Mouse (Mus musculus): ENCODE results near the gene Apoa2. TPM values are rescaled to one million over a fixed set of nuclear protein-coding genes. Genes with fewer than 3 reads are reported as not detected.

Apoa2 gene
- total and polyA plus RNA-seq, 3 experiments = 2.1 to 3.9 (median 2.2) TPM

DNA sequence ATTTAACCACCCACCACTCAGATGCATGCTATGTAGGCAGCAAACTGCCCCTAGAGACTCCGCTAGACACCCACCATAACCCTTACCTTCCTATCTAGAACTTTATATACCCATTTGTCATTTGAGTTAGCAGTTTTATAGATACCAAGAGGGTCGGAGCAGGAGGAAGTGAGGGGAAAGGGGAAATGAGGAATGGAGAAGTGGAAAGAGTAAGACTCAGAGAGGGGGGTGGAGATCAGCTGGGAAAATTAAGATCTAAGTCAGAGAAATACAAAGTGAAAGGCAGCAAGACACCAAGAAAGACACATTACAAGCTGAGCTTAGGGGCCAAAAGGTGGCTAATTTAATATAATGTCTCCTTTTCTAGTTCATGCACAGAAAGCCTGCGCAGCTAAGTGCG is 9.7 kb downstream of the Apoa2 start:
- DNase-seq = no peak
- Histone ChIP-seq H3K27ac (no peak overlapping the region), H3K27me3 (ENCODE audit: control insufficient read depth, insufficient read depth, low read length) (no peaks in the 10 kb centered on the region), H3K36me3 (ENCODE audit: control insufficient read depth, insufficient read depth, low read length) (peaks cover 12% of the 10 kb centered on the region), H3K4me3 (no peak overlapping the region), H3K4me1 (ENCODE audit: control insufficient read depth, insufficient read depth, low read length) (no peaks in the 10 kb centered on the region; the same call in none of the 2 replicates), H3K9ac (ENCODE audit: low read depth, low read length) (no peak overlapping the region), H3K79me2 (replicated peaks; ENCODE audit: control insufficient read depth, insufficient read depth, low read length) (no peaks in the 10 kb centered on the region)
- intact Hi-C loops (cut with DNase I) = no loop called here
- no peak for TF ChIP-seq CTCF (IDR thresholded peaks at IDR 0.05)
- TF ChIP-seq POLR2A (IDR thresholded peaks at IDR 0.05; ENCODE audit: insufficient read depth, low read depth, low read length) = no peak
- no peak for TF ChIP-seq EP300 (IDR thresholded peaks at IDR 0.05; ENCODE audit: insufficient read depth, low read depth, low read length)
- 88% methylated on average over 4 of the region's 4 CpGs for WGBS

DNA sequence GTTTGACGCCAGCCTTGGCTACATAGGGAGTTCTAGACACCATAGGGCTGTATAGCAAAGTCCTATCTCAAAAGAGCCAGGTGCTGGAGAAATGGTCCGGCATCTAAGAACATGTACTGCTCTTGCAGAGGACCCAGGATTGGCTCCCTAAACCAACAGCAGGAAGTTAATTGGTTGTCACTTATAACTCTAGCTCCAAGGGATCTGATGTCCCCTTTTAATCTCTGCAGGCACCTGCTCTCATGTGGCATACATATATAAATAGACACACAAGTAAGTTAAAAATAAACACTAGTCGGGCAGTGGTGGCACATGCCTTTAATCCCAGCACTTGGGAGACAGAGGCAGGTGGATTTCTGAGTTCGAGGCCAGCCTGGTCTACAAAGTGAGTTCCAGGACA is 10.9 kb downstream of the Apoa2 start:
- peak overlapping the region; percentile 61 for H3K27ac ChIP-seq

GRCm38 (mm10) chr1:171237438-171237837 is 12.6 kb downstream of the Apoa2 start:
- 64% methylated on average over 6 of the region's 6 CpGs for WGBS
- H3K4me1 ChIP-seq (ENCODE audit: control insufficient read depth, insufficient read depth, low read length) = peaks cover 2% of the 10 kb centered on the region
- H3K4me3 ChIP-seq = no peak overlapping the region
- H3K27me3 ChIP-seq (ENCODE audit: control insufficient read depth, insufficient read depth, low read length) = no peaks in the 10 kb centered on the region
- no peak overlapping the region for H3K27ac ChIP-seq
- intact Hi-C loops (cut with DNase I) = no loop called here
- H3K36me3 ChIP-seq (ENCODE audit: control insufficient read depth, insufficient read depth, low read length) = peaks cover 21% of the 10 kb centered on the region
- DNase-seq = no peak
- H3K79me2 ChIP-seq (replicated peaks; ENCODE audit: control insufficient read depth, insufficient read depth, low read length) = no peaks in the 10 kb centered on the region
- TF ChIP-seq CTCF (IDR thresholded peaks at IDR 0.05) = no peak
- TF ChIP-seq POLR2A (IDR thresholded peaks at IDR 0.05; ENCODE audit: insufficient read depth, low read depth, low read length) = no peak
- no peak for TF ChIP-seq EP300 (IDR thresholded peaks at IDR 0.05; ENCODE audit: insufficient read depth, low read depth, low read length)
- H3K9ac ChIP-seq (ENCODE audit: low read depth, low read length) = no peak overlapping the region

More for the DNA sequence above, 10.9 kb downstream of the Apoa2 start:
- no peak overlapping the region for H3K9ac ChIP-seq (ENCODE audit: low read depth, low read length)
- intact Hi-C loops (cut with DNase I) = no loop called here
- DNase-seq = no peak
- H3K79me2 ChIP-seq (replicated peaks; ENCODE audit: control insufficient read depth, insufficient read depth, low read length) = no peaks in the 10 kb centered on the region
- H3K4me3 ChIP-seq = no peak overlapping the region
- TF ChIP-seq EP300 (IDR thresholded peaks at IDR 0.05; ENCODE audit: insufficient read depth, low read depth, low read length) (no peak), POLR2A (IDR thresholded peaks at IDR 0.05; ENCODE audit: insufficient read depth, low read depth, low read length) (no peak), CTCF (IDR thresholded peaks at IDR 0.05) (no peak)
- WGBS = 56% methylated on average over 4 of the region's 4 CpGs
- peaks cover 2% of the 10 kb centered on the region for H3K4me1 ChIP-seq (ENCODE audit: control insufficient read depth, insufficient read depth, low read length)
- no peaks in the 10 kb centered on the region for H3K27me3 ChIP-seq (ENCODE audit: control insufficient read depth, insufficient read depth, low read length)
- peaks cover 21% of the 10 kb centered on the region for H3K36me3 ChIP-seq (ENCODE audit: control insufficient read depth, insufficient read depth, low read length)

- Histone ChIP-seq H3K36me3 (ENCODE audit: control insufficient read depth, insufficient read depth, low read length) (peaks cover 21% of the 10 kb centered on the region), H3K27ac (no peak overlapping the region), H3K4me3 (no peak overlapping the region), H3K9ac (ENCODE audit: low read depth, low read length) (no peak overlapping the region), H3K79me2 (replicated peaks; ENCODE audit: control insufficient read depth, insufficient read depth, low read length) (no peaks in the 10 kb centered on the region; the same call in none of the 2 replicates), H3K27me3 (ENCODE audit: control insufficient read depth, insufficient read depth, low read length) (no peaks in the 10 kb centered on the region), H3K4me1 (ENCODE audit: control insufficient read depth, insufficient read depth, low read length) (peaks cover 3% of the 10 kb centered on the region; the same call in 1 of the 2 replicates)
- TF ChIP-seq EP300 (IDR thresholded peaks at IDR 0.05; ENCODE audit: insufficient read depth, low read depth, low read length) (no peak), CTCF (IDR thresholded peaks at IDR 0.05) (peak; percentile 85), POLR2A (IDR thresholded peaks at IDR 0.05; ENCODE audit: insufficient read depth, low read depth, low read length) (no peak)
- intact Hi-C loops (cut with DNase I) = loop anchor here (2.0 kb wide), 1 partner anchor 16 kb away; the partner anchor contains the start of gene Tomm40l
- WGBS = 69% methylated on average over 14 of the region's 14 CpGs
- DNase-seq = peak; percentile 55 to 69
Observed at GRCm38 (mm10) chr1:171238463-171238862, 13.6 kb downstream of the Apoa2 start.

GRCm38 (mm10) chr1:171239992-171240744 is 15.3 kb downstream of the Apoa2 start:
- Histone ChIP-seq H3K36me3 (ENCODE audit: control insufficient read depth, insufficient read depth, low read length) (peaks cover 21% of the 10 kb centered on the region), H3K4me3 (peak overlapping the region; percentile 16), H3K4me1 (ENCODE audit: control insufficient read depth, insufficient read depth, low read length) (peaks cover 3% of the 10 kb centered on the region), H3K27ac (peak overlapping the region; percentile 60), H3K79me2 (replicated peaks; ENCODE audit: control insufficient read depth, insufficient read depth, low read length) (peaks cover 1% of the 10 kb centered on the region), H3K9ac (ENCODE audit: low read depth, low read length) (no peak overlapping the region), H3K27me3 (ENCODE audit: control insufficient read depth, insufficient read depth, low read length) (no peaks in the 10 kb centered on the region)
- peak; percentile 56 to 69 for DNase-seq
- intact Hi-C loops (cut with DNase I) = loop anchor here (2.0 kb wide), 1 partner anchor 17 kb away; the partner anchor contains the start of gene Tomm40l
- TF ChIP-seq POLR2A (IDR thresholded peaks at IDR 0.05; ENCODE audit: insufficient read depth, low read depth, low read length) (peak; percentile 23; the same call in 1 of the 2 replicates), EP300 (IDR thresholded peaks at IDR 0.05; ENCODE audit: insufficient read depth, low read depth, low read length) (peak; percentile 84; the same call in 1 of the 2 replicates), CTCF (IDR thresholded peaks at IDR 0.05) (no peak)
- WGBS = 41% methylated on average over 15 of the region's 15 CpGs

- Histone ChIP-seq H3K27me3 (ENCODE audit: control insufficient read depth, insufficient read depth, low read length) (no peaks in the 10 kb centered on the region), H3K4me3 (no peak overlapping the region), H3K27ac (peak overlapping the region; percentile 60), H3K36me3 (ENCODE audit: control insufficient read depth, insufficient read depth, low read length) (peaks cover 17% of the 10 kb centered on the region), H3K9ac (ENCODE audit: low read depth, low read length) (no peak overlapping the region), H3K79me2 (replicated peaks; ENCODE audit: control insufficient read depth, insufficient read depth, low read length) (peaks cover 1% of the 10 kb centered on the region), H3K4me1 (ENCODE audit: control insufficient read depth, insufficient read depth, low read length) (peaks cover 3% of the 10 kb centered on the region)
- DNase-seq = no peak
- no peak for TF ChIP-seq EP300 (IDR thresholded peaks at IDR 0.05; ENCODE audit: insufficient read depth, low read depth, low read length)
- no peak for TF ChIP-seq CTCF (IDR thresholded peaks at IDR 0.05)
- no peak for TF ChIP-seq POLR2A (IDR thresholded peaks at IDR 0.05; ENCODE audit: insufficient read depth, low read depth, low read length)
- WGBS = 84% methylated on average over 10 of the region's 10 CpGs
- intact Hi-C loops (cut with DNase I) = no loop called here
Observed at GRCm38 (mm10) chr1:171240911-171241310, 16.1 kb downstream of the Apoa2 start.

Data from heart, adult 2 months (tissue).